Mouse (Mus musculus): ENCODE measurements around the gene Faxc.

- no peak for TF ChIP-seq CTCF (IDR thresholded peaks at IDR 0.05)
- TF ChIP-seq EP300 (IDR thresholded peaks at IDR 0.05), result no peak
Observed at GRCm38 (mm10) chr4:21931772-21932630, 872 bp downstream of the Faxc start.

Data from lung, postnatal 0 days (tissue).